Mouse (Mus musculus) liver, embryonic 12.5 days (tissue): ENCODE results near the gene Cxcl14. TPM values are rescaled to one million over a fixed set of nuclear protein-coding genes. Genes with fewer than 3 reads are reported as not detected.
A peak's percentile ranks its signal among the peaks of the same experiment; 100 is the strongest.

Source experiments
- ATAC-seq: fragments of 200-750 bp; cut with Nextera tagmentation; 2 replicates; pipeline ENCODE4 v1.8.0; 2017; ENCODE audit warnings: moderate number of reproducible peaks, mild to moderate bottlenecking, moderate library complexity
- H3K27ac ChIP-seq: fragments of 300-500 bp; sonication (generic); 2 replicates; pipeline ENCODE4 v1.5.1; 2016; ENCODE audit warnings: mild to moderate bottlenecking
- H3K27me3 ChIP-seq: fragments of 300-500 bp; sonication (generic); replicated peaks from 2 replicates; pipeline ENCODE4 v1.6.1; 2016; ENCODE audit warnings: mild to moderate bottlenecking, moderate library complexity
- H3K36me3 ChIP-seq: fragments of 300-500 bp; sonication (generic); 2 replicates; pipeline ENCODE4 v1.6.1; 2016; ENCODE audit warnings: mild to moderate bottlenecking, moderate library complexity
- H3K4me1 ChIP-seq: fragments of 300-500 bp; sonication (generic); 2 replicates; pipeline ENCODE4 v1.6.1; 2016
- H3K4me2 ChIP-seq: fragments of 300-500 bp; sonication (generic); 2 replicates; pipeline ENCODE4 v1.6.1; 2016; ENCODE audit warnings: mild to moderate bottlenecking, moderate library complexity
- H3K4me3 ChIP-seq: fragments of 300-500 bp; sonication (generic); 2 replicates; pipeline ENCODE4 v1.5.1; 2016; ENCODE audit warnings: mild to moderate bottlenecking, moderate library complexity
- H3K9ac ChIP-seq: fragments of 300-500 bp; sonication (generic); 2 replicates; pipeline ENCODE4 v1.6.1; 2016; ENCODE audit warnings: mild to moderate bottlenecking, moderate library complexity
- H3K9me3 ChIP-seq: fragments of 300-500 bp; sonication (generic); replicated peaks from 2 replicates; pipeline ENCODE4 v1.6.1; 2016; ENCODE audit warnings: mild to moderate bottlenecking, moderate library complexity
- WGBS: fragments of 180-500 bp; shearing (Covaris S2); methylation state at CpG from one replicate; pipeline ENCODE4 v1.1.7; 2016; ENCODE audit not compliant: insufficient replicate concordance; 5-methylcytosine and 5-hydroxymethylcytosine counted together
- polyA plus RNA-seq: library from polyadenylated mRNA; unstranded; fragments of >200 nt; fragmentation: Nextera tagmentation; extraction: Ambion mirVana; gene quantifications from 2 replicates; pipeline ENCODE4 v1.2.1, GENCODE M21; 2016

Gene Cxcl14
- polyA plus RNA-seq, 1 experiment from 2014 or later, result 0.41 TPM

GRCm38 (mm10) chr13:56259021-56259925 lies 37.1 kb downstream of the Cxcl14 start:
- no peak overlapping the region for H3K27ac ChIP-seq
- no peaks in the 10 kb centered on the region for H3K4me1 ChIP-seq
- no peaks in the 10 kb centered on the region for H3K36me3 ChIP-seq
- H3K9ac ChIP-seq, result no peak overlapping the region
- ATAC-seq, result no peak
- no peaks in the 10 kb centered on the region for H3K9me3 ChIP-seq
- H3K4me2 ChIP-seq, result 0 out of 2 replicates have a peak overlapping the region, but pooled peaks have one; percentile 6
- H3K4me3 ChIP-seq, result no peak overlapping the region
- H3K27me3 ChIP-seq, result peaks cover 99% of the 10 kb centered on the region
- 3% methylated on average over 54 of the region's 55 CpGs for WGBS

GRCm38 (mm10) chr13:56258196-56259020 lies 37.9 kb downstream of the Cxcl14 start:
- 3% methylated on average over 52 of the region's 52 CpGs for WGBS
- no peak for ATAC-seq
- H3K4me3 ChIP-seq, result no peak overlapping the region
- H3K27ac ChIP-seq, result no peak overlapping the region
- H3K36me3 ChIP-seq, result no peaks in the 10 kb centered on the region
- H3K9ac ChIP-seq, result no peak overlapping the region
- H3K4me1 ChIP-seq, result no peaks in the 10 kb centered on the region
- 0 out of 2 replicates have a peak overlapping the region, but pooled peaks have one; percentile 6 for H3K4me2 ChIP-seq
- H3K9me3 ChIP-seq, result no peaks in the 10 kb centered on the region
- H3K27me3 ChIP-seq, result peaks cover 99% of the 10 kb centered on the region

- H3K27me3 ChIP-seq, result peaks cover 100% of the 10 kb centered on the region
- no peaks in the 10 kb centered on the region for H3K4me1 ChIP-seq
- H3K9me3 ChIP-seq, result no peaks in the 10 kb centered on the region
- no peaks in the 10 kb centered on the region for H3K36me3 ChIP-seq
- 9% methylated on average over 12 of the region's 12 CpGs for WGBS
- no peak overlapping the region for H3K9ac ChIP-seq
- H3K4me2 ChIP-seq, result no peak overlapping the region
- no peak overlapping the region for H3K27ac ChIP-seq
- ATAC-seq, result no peak
- H3K4me3 ChIP-seq, result no peak overlapping the region
These were observed 38.7 kb downstream of the Cxcl14 start for GRCm38 (mm10) chr13:56257469-56258153.

GRCm38 (mm10) chr13:56256716-56257299 lies 39.5 kb downstream of the Cxcl14 start:
- H3K4me1 ChIP-seq, result peaks cover 4% of the 10 kb centered on the region; the same call in 1 of the 2 replicates
- ATAC-seq, result no peak
- no peak overlapping the region for H3K4me2 ChIP-seq
- WGBS, result 16% methylated on average over 14 of the region's 14 CpGs
- H3K27ac ChIP-seq, result no peak overlapping the region
- H3K4me3 ChIP-seq, result no peak overlapping the region
- H3K9me3 ChIP-seq, result no peaks in the 10 kb centered on the region
- no peak overlapping the region for H3K9ac ChIP-seq
- peaks cover 100% of the 10 kb centered on the region for H3K27me3 ChIP-seq
- H3K36me3 ChIP-seq, result no peaks in the 10 kb centered on the region

GRCm38 (mm10) chr13:56253379-56253778 lies 43.0 kb downstream of the Cxcl14 start:
- Histone ChIP-seq H3K4me2 (no peak overlapping the region), H3K36me3 (no peaks in the 10 kb centered on the region), H3K27ac (no peak overlapping the region), H3K4me1 (peaks cover 4% of the 10 kb centered on the region; the same call in 1 of the 2 replicates), H3K9me3 (no peaks in the 10 kb centered on the region), H3K4me3 (no peak overlapping the region), H3K9ac (no peak overlapping the region), H3K27me3 (peaks cover 100% of the 10 kb centered on the region)
- WGBS, result 13% methylated on average over 3 of the region's 3 CpGs
- no peak for ATAC-seq

GRCm38 (mm10) chr13:56252783-56253182 lies 43.6 kb downstream of the Cxcl14 start:
- no peak overlapping the region for H3K4me3 ChIP-seq
- peaks cover 4% of the 10 kb centered on the region; the same call in 1 of the 2 replicates for H3K4me1 ChIP-seq
- no peaks in the 10 kb centered on the region for H3K9me3 ChIP-seq
- peaks cover 100% of the 10 kb centered on the region for H3K27me3 ChIP-seq
- H3K27ac ChIP-seq, result no peak overlapping the region
- ATAC-seq, result no peak
- no peaks in the 10 kb centered on the region for H3K36me3 ChIP-seq
- no peak overlapping the region for H3K9ac ChIP-seq
- 15% methylated on average over 8 of the region's 8 CpGs for WGBS
- H3K4me2 ChIP-seq, result no peak overlapping the region

- Histone ChIP-seq H3K9me3 (no peaks in the 10 kb centered on the region), H3K36me3 (no peaks in the 10 kb centered on the region), H3K9ac (no peak within 1 kb of the TSS), H3K4me2 (peak within 1 kb of the TSS; percentile 35), H3K27me3 (peaks cover 100% of the 10 kb centered on the region), H3K4me1 (peaks cover 4% of the 10 kb centered on the region; the same call in 1 of the 2 replicates), H3K4me3 (peak within 1 kb of the TSS; percentile 10), H3K27ac (no peak within 1 kb of the TSS)
- WGBS, result 2% methylated on average over 65 of the region's 65 CpGs
- ATAC-seq, result no peak
These were observed 44.3 kb downstream of the Cxcl14 start, which contains the start of gene Neurog1 for GRCm38 (mm10) chr13:56251924-56252619. TSS of gene Neurog1 (minus strand) at chr13:56252163.

GRCm38 (mm10) chr13:56251176-56251923 lies 45.0 kb downstream of the Cxcl14 start:
- Histone ChIP-seq H3K27me3 (peaks cover 100% of the 10 kb centered on the region), H3K4me1 (peaks cover 4% of the 10 kb centered on the region; the same call in 1 of the 2 replicates), H3K9ac (no peak overlapping the region), H3K27ac (no peak overlapping the region), H3K36me3 (no peaks in the 10 kb centered on the region), H3K4me2 (no peak overlapping the region), H3K4me3 (no peak overlapping the region), H3K9me3 (no peaks in the 10 kb centered on the region)
- ATAC-seq, result no peak
- WGBS, result 5% methylated on average over 59 of the region's 59 CpGs

- H3K9me3 ChIP-seq, result no peaks in the 10 kb centered on the region
- no peaks in the 10 kb centered on the region for H3K36me3 ChIP-seq
- WGBS, result 3% methylated on average over 12 of the region's 14 CpGs
- H3K9ac ChIP-seq, result no peak overlapping the region
- peaks cover 4% of the 10 kb centered on the region; the same call in 1 of the 2 replicates for H3K4me1 ChIP-seq
- no peak overlapping the region for H3K27ac ChIP-seq
- no peak overlapping the region for H3K4me2 ChIP-seq
- peaks cover 100% of the 10 kb centered on the region for H3K27me3 ChIP-seq
- no peak for ATAC-seq
- H3K4me3 ChIP-seq, result no peak overlapping the region
These were observed 45.7 kb downstream of the Cxcl14 start for GRCm38 (mm10) chr13:56250551-56251161.
